Mouse (Mus musculus) kidney, postnatal 0 days (tissue): Measurements from ENCODE around the gene Inpp4a. TPM values are rescaled to one million over a fixed set of nuclear protein-coding genes. Genes with fewer than 3 reads are reported as not detected.

Source experiments
- ATAC-seq: fragments of 200-750 bp; cut with Nextera tagmentation; replicated peaks from 2 replicates; pipeline ENCODE4 v1.8.0; 2017; ENCODE audit warnings: low read depth, moderate number of reproducible peaks, moderate TSS enrichment, moderate library complexity; ENCODE audit not compliant: low FRiP score
- DNase-seq: peaks from one replicate; pipeline ENCODE4 v3.0.0-alpha.2; 2016; ENCODE audit warnings: low spot score
- H3K27ac ChIP-seq: fragments of 300-500 bp; sonication (generic); 2 replicates; pipeline ENCODE4 v1.5.1; 2014; ENCODE audit warnings: mild to moderate bottlenecking
- H3K27me3 ChIP-seq: fragments of 300-500 bp; sonication (generic); 2 replicates; pipeline ENCODE4 v1.6.1; 2014; ENCODE audit warnings: low read length, mixed read lengths; ENCODE audit not compliant: insufficient read depth
- H3K36me3 ChIP-seq: fragments of 300-500 bp; sonication (generic); 2 replicates; pipeline ENCODE4 v1.6.1; 2014; ENCODE audit warnings: low read length, mixed read lengths; ENCODE audit not compliant: insufficient read depth
- H3K4me1 ChIP-seq: fragments of 300-500 bp; sonication (generic); replicated peaks from 2 replicates; pipeline ENCODE4 v1.6.1; 2014; ENCODE audit warnings: antibody characterized with exemption, low read length, mixed read lengths; ENCODE audit not compliant: insufficient read depth
- H3K4me2 ChIP-seq: fragments of 300-500 bp; sonication (generic); 2 replicates; pipeline ENCODE4 v1.6.1; 2014; ENCODE audit warnings: mild to moderate bottlenecking, low read length, moderate library complexity, mixed read lengths
- H3K4me3 ChIP-seq: fragments of 300-500 bp; sonication (generic); replicated peaks from 2 replicates; pipeline ENCODE4 v1.5.1; 2014; ENCODE audit warnings: low read depth, low read length
- H3K9ac ChIP-seq: fragments of 300-500 bp; sonication (generic); 2 replicates; pipeline ENCODE4 v1.6.1; 2014; ENCODE audit warnings: low read depth, low read length
- H3K9me3 ChIP-seq: fragments of 300-500 bp; sonication (generic); replicated peaks from 2 replicates; pipeline ENCODE4 v1.6.1; 2016; ENCODE audit warnings: low read length, inconsistent platforms, mixed read lengths
- CTCF ChIP-seq: IDR thresholded peaks from 2 replicates; pipeline ENCODE4 v1.5.1; 2016; ENCODE audit warnings: antibody characterized with exemption, low read depth, mild to moderate bottlenecking, moderate library complexity
- WGBS: fragments of 180-500 bp; shearing (Covaris S2); extraction: QIAGEN DNeasy Blood & Tissue Kit; methylation state at CpG from one replicate; pipeline ENCODE4 v1.1.7; 2014; 5-methylcytosine and 5-hydroxymethylcytosine counted together
- polyA plus RNA-seq: library from polyadenylated mRNA; unstranded; fragments of >200 nt; fragmentation: Nextera tagmentation; extraction: Ambion mirVana; gene quantifications from 2 replicates; pipeline ENCODE4 v1.2.1, GENCODE M21; 2015

Gene Inpp4a
- 13.6 and 14.6 TPM in 2 replicates for polyA plus RNA-seq

DNA sequence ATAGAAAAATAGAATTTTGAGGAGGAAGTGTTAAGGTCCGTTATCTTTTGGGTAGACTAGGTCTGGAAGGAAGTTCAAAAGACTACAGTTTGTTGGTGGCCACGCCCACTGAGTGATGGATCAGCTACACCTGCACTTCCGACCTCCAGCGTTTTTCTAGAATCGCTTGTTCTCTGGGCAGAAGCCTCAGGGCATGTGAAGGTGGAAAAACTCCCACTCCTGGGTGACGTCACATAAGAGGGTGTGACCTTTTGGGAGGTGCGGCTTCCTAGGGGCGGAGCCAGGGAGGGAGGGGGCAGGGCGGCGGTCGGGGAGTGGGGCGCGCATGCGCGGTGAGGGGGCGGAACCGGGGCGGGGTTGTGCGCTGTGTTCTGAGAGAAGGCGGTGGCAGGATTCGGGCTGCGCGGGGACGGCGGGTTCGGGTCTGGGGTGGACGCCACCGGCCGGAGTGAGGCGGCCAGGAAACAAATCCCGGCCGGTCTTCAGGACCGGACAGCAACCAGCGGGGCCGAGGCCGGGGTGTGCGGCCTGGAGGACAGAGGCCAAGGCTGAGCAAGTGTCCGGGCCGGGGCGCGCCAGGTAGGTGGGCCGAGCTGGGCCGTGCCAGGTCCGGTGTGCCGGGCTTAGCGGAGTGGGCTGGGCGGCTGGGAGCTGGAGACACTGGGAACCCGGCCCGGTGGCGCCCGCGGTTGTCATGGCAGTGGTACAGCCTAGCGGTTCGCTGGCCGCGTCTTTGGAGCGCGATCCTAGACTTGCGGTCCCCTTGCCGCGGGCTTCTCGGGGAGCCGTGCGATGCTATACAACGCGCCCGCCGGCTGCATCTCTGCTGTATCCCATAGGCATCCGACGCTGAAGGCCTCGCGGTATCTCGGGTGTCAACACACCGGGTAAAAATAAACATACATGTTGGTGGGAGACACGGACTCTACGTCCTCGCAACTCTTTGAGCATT is at the start of gene Inpp4a:
TSS of gene Inpp4a (plus strand) at position 326 of the 952 bp plus-strand sequence.
- peaks cover 5% of the 10 kb centered on the region; the same call in 1 of the 2 replicates for H3K4me1 ChIP-seq
- peak within 1 kb of the TSS; percentile 83 for H3K9ac ChIP-seq
- peak within 1 kb of the TSS; percentile 93 for H3K4me2 ChIP-seq
- no peak for TF ChIP-seq CTCF
- peak within 1 kb of the TSS; percentile 60; the same call in 1 of the 2 replicates for H3K27ac ChIP-seq
- ATAC-seq (peak; percentile 96), DNase-seq (peak; percentile 93)
- no peaks in the 10 kb centered on the region for H3K27me3 ChIP-seq
- under 1% methylated on average over 77 of the region's 77 CpGs for WGBS
- peak within 1 kb of the TSS; percentile 82 for H3K4me3 ChIP-seq
- H3K36me3 ChIP-seq = no peaks in the 10 kb centered on the region
- H3K9me3 ChIP-seq = no peaks in the 10 kb centered on the region

DNA sequence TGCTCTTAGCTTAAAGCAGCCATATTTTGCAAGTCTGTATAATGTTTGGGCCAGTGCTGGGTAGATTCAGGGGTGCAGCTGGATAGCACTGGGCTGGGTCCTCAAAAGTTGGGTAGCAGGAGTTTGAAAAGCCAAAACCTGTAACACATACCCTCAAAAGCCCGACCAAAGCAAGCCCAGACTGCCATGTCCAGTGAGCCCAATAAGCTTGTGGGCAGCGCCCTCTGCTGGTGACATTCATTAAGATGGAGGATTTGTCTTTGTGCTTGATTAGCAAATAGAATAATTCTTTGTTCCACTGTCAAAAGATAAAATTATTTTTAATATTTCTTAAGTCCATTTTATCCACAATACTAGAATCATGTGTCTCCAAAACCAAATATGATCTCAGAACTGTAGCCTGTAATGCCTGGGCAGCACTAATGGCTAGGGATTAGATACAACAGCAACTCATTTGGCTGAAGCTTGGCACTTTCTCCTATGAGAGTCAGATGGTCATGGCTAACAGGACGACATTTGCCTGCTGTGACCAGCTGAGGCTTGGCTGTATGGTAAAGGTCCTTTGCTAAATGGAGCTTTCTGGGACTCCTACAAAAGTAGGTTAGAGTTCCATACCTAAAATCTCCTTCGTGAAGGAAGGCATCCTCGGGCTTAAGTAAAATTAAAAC is 48.9 kb upstream of the Inpp4a start:
- Histone ChIP-seq H3K4me2 (no peak overlapping the region), H3K9me3 (no peaks in the 10 kb centered on the region), H3K9ac (no peak overlapping the region), H3K27me3 (no peaks in the 10 kb centered on the region), H3K27ac (no peak overlapping the region), H3K36me3 (no peaks in the 10 kb centered on the region), H3K4me3 (no peak overlapping the region), H3K4me1 (no peaks in the 10 kb centered on the region)
- WGBS = 41% methylated on average over 5 of the region's 5 CpGs
- TF ChIP-seq CTCF = peak; percentile 95
- DNase-seq (peak; percentile 87), ATAC-seq (no peak)

- WGBS = 93% methylated on average over 2 of the region's 2 CpGs
- TF ChIP-seq CTCF = no peak
- H3K9me3 ChIP-seq = no peaks in the 10 kb centered on the region
- no peaks in the 10 kb centered on the region for H3K36me3 ChIP-seq
- no peaks in the 10 kb centered on the region for H3K4me1 ChIP-seq
- ATAC-seq = no peak
- no peaks in the 10 kb centered on the region for H3K27me3 ChIP-seq
- no peak overlapping the region for H3K4me2 ChIP-seq
- H3K27ac ChIP-seq = no peak overlapping the region
- no peak overlapping the region for H3K4me3 ChIP-seq
- H3K9ac ChIP-seq = no peak overlapping the region
- DNase-seq = no peak
Observed at GRCm38 (mm10) chr1:37258443-37258842, 41.2 kb upstream of the Inpp4a start.

DNA sequence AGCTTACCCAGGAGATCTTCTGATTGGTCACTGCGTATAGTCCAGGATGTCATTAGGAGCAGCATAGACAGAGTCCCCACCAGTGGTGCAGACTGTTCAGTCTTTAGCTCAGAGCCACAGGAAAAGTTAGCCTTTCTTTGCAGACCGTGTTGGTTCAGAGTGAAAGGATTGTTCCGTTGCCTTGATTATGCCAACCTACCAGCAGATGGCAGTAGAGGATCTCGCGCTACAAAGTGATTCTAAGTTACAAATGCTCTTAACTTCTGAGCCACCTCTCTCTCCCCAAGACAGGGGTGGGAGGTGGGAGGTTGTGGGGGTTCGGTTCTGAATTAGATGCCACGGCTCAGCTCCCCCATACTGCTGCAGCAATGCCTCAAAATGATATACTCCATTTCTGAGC is 27.2 kb upstream of the Inpp4a start:
- ATAC-seq = no peak
- no peaks in the 10 kb centered on the region for H3K27me3 ChIP-seq
- 5% methylated on average over 7 of the region's 7 CpGs for WGBS

GRCm38 (mm10) chr1:37286556-37286955 is 13.1 kb upstream of the Inpp4a start:
- no peak for TF ChIP-seq CTCF
- H3K27me3 ChIP-seq = no peaks in the 10 kb centered on the region
- H3K9me3 ChIP-seq = no peaks in the 10 kb centered on the region
- DNase-seq = no peak
- no peak overlapping the region for H3K4me3 ChIP-seq
- no peak overlapping the region for H3K27ac ChIP-seq
- 66% methylated on average over 7 of the region's 7 CpGs for WGBS
- no peak overlapping the region for H3K9ac ChIP-seq
- H3K4me2 ChIP-seq = no peak overlapping the region
- H3K36me3 ChIP-seq = no peaks in the 10 kb centered on the region
- H3K4me1 ChIP-seq = no peaks in the 10 kb centered on the region
- ATAC-seq = no peak

More for the DNA sequence above, 27.2 kb upstream of the Inpp4a start:
- H3K9ac ChIP-seq = no peak overlapping the region
- peak; percentile 92 for TF ChIP-seq CTCF
- no peaks in the 10 kb centered on the region for H3K36me3 ChIP-seq
- no peak overlapping the region for H3K4me3 ChIP-seq
- H3K4me1 ChIP-seq = no peaks in the 10 kb centered on the region
- H3K9me3 ChIP-seq = no peaks in the 10 kb centered on the region
- no peak overlapping the region for H3K27ac ChIP-seq
- DNase-seq = peak; percentile 87
- no peak overlapping the region for H3K4me2 ChIP-seq

DNA sequence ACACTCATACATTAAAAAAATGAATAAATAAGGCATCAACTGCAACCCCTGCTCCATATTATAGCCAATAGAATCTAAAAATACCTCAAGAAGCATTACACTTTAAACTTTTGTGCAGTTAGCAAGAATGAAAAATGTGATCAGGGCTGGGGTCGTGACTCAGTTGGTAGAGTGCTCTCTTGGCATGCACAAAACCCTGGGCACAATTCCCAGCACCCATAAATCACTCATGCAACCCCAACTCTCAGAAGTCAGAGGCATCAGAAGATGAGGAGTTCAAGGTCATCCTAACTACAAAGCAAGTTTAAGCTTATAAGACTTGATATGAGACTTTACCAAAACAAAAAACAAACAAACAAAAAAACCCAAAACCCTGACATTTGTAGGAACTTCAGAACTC is 11.9 kb upstream of the Inpp4a start:
- ATAC-seq (no peak), DNase-seq (no peak)
- Histone ChIP-seq H3K9ac (no peak overlapping the region), H3K9me3 (no peaks in the 10 kb centered on the region), H3K27me3 (no peaks in the 10 kb centered on the region), H3K36me3 (no peaks in the 10 kb centered on the region), H3K4me1 (no peaks in the 10 kb centered on the region), H3K27ac (no peak overlapping the region), H3K4me3 (no peak overlapping the region), H3K4me2 (no peak overlapping the region)
- TF ChIP-seq CTCF = no peak
- 76% methylated on average over 1 of the region's 1 CpGs for WGBS
